Mouse (Mus musculus) limb, embryonic 14.5 days (tissue): ENCODE measurements around the gene Syngr1. TPM values are rescaled to one million over a fixed set of nuclear protein-coding genes. Genes with fewer than 3 reads are reported as not detected.

Source experiments
- ATAC-seq: fragments of 200-750 bp; cut with Nextera tagmentation; 2 replicates; pipeline ENCODE4 v1.8.0; 2017; ENCODE audit warnings: low read depth, moderate number of reproducible peaks, moderate TSS enrichment; ENCODE audit not compliant: low FRiP score
- DNase-seq: peaks from one replicate; pipeline ENCODE4 v3.0.0-alpha.2; 2015; ENCODE audit warnings: low spot score
- H3K27ac ChIP-seq: fragments of 300-500 bp; sonication (generic); replicated peaks from 2 replicates; pipeline ENCODE4 v1.5.1; 2014; ENCODE audit warnings: low read depth, mild to moderate bottlenecking, low read length, moderate library complexity, mixed read lengths
- H3K27me3 ChIP-seq: fragments of 300-500 bp; sonication (generic); 2 replicates; pipeline ENCODE4 v1.6.1; 2014; ENCODE audit warnings: low read length, mixed read lengths; ENCODE audit not compliant: control insufficient read depth, insufficient read depth
- H3K36me3 ChIP-seq: fragments of 300-500 bp; sonication (generic); 2 replicates; pipeline ENCODE4 v1.6.1; 2014; ENCODE audit warnings: mild to moderate bottlenecking, low read length, moderate library complexity, mixed read lengths; ENCODE audit not compliant: control insufficient read depth, insufficient read depth
- H3K4me1 ChIP-seq: fragments of 300-500 bp; sonication (generic); 2 replicates; pipeline ENCODE4 v1.6.1; 2014; ENCODE audit warnings: antibody characterized with exemption, low read length, mixed read lengths; ENCODE audit not compliant: control insufficient read depth, insufficient read depth
- H3K4me2 ChIP-seq: fragments of 300-500 bp; sonication (generic); replicated peaks from 2 replicates; pipeline ENCODE4 v1.6.1; 2014; ENCODE audit warnings: low read depth, mild to moderate bottlenecking, low read length, moderate library complexity; ENCODE audit not compliant: severe bottlenecking
- H3K4me3 ChIP-seq: fragments of 300-500 bp; sonication (generic); replicated peaks from 2 replicates; pipeline ENCODE4 v1.5.1; 2014; ENCODE audit warnings: low read length
- H3K9ac ChIP-seq: fragments of 300-500 bp; sonication (generic); 2 replicates; pipeline ENCODE4 v1.6.1; 2014; ENCODE audit warnings: mild to moderate bottlenecking, low read depth, low read length, moderate library complexity; ENCODE audit not compliant: severe bottlenecking
- H3K9me3 ChIP-seq: fragments of 300-500 bp; sonication (generic); 2 replicates; pipeline ENCODE4 v1.6.1; 2016; ENCODE audit warnings: low read length; ENCODE audit not compliant: control insufficient read depth
- POLR2A ChIP-seq: fragments of 200-500 bp; IDR thresholded peaks from 2 replicates; pipeline ENCODE4 v1.8.0; 2012; ENCODE audit warnings: inconsistent platforms, mild to moderate bottlenecking, moderate library complexity, borderline replicate concordance; ENCODE audit not compliant: insufficient read depth, insufficient read length; ENCODE audit errors: extremely low read depth
- WGBS: fragments of 180-500 bp; shearing (Covaris S2); extraction: QIAGEN DNeasy Blood & Tissue Kit; methylation state at CpG from one replicate; pipeline ENCODE4 v1.1.7; 2014; 5-methylcytosine and 5-hydroxymethylcytosine counted together
- polyA plus RNA-seq, 2 experiments: library from polyadenylated mRNA; depleted of rRNA in 1 of 2; stranded (reverse) in 1 of 2; unstranded in 1 of 2; fragments of >200 nt; fragmentation: Nextera tagmentation in 1 of 2; extraction: Ambion mirVana in 1 of 2; gene quantifications; 2 replicates each; pipeline versions ENCODE4 v1.2.1 to v1.2.3; 2012 to 2014

The Syngr1 gene
- polyA plus RNA-seq, 2 experiments, result 10.8 to 11.5 TPM

GRCm38 (mm10) chr15:80070095-80070644 lies 21.0 kb upstream of the Syngr1 start:
- WGBS, result 50% methylated on average over 8 of the region's 8 CpGs

DNA sequence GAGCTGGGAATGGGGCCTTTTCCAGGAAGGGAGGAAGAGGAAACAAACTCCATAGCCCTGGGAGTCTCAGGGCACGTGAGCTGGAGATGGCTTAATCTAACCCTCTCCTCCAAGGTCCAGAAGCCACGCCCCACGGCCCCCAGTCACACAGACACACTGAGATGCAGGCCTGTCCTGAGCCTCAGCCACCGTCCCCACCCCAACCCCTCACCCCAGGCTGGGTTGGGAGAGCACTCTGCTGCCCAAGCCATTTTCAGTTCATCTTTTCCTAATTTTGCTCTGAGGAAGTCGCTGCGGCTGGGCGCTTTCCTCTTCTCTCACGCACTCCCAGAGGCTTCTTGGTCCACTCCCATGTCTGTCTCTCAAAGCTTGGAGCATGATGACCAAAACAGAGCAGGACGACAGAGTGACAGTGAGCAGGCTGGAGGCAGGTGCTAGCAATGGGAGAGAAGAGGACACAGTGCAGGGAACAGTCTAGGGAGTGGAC lies 19.1 kb upstream of the Syngr1 start:
- Histone ChIP-seq H3K27ac (no peak overlapping the region), H3K9ac (no peak overlapping the region; the same call in 1 of the 2 replicates)

More at GRCm38 (mm10) chr15:80070095-80070644, 21.0 kb upstream of the Syngr1 start:
- no peak overlapping the region for H3K4me2 ChIP-seq
- H3K27me3 ChIP-seq, result no peaks in the 10 kb centered on the region
- no peak overlapping the region for H3K27ac ChIP-seq
- H3K4me3 ChIP-seq, result no peak overlapping the region
- no peak for ATAC-seq
- no peaks in the 10 kb centered on the region for H3K36me3 ChIP-seq
- no peak overlapping the region for H3K9ac ChIP-seq
- no peak for DNase-seq
- H3K9me3 ChIP-seq, result no peaks in the 10 kb centered on the region
- H3K4me1 ChIP-seq, result no peaks in the 10 kb centered on the region
- no peak for TF ChIP-seq POLR2A

DNA sequence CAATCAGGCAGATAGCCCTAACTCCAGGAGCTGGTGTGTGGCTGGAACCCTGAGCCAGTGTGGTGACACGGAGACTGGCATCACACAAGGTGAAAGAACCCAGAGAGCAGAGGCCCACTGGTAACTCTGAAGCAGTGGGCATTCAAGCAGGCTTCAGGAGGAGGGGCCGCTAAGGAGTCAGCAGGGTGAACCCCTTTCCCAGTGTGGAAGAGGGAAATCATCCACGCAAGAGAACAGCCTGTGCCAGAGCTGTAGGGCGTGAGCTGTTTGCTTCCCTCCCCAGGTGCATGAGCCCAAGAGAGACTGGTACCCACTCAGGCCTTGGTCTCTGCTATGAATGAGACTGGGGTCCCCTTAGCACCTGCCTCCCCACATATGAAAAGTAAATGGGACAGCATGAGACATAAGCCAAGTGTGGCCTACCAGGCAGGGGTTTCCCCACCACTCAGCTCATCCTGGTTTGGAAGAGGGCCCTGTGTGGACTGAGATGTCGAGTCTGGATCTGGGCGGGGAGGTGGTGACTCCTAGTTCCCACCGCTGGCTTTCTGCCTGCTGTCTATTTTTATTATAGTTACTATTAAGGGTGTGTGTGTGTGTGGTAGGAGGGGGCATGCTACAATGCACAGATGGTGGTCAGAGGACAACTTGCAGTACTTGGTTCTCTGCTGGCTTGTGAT lies 18.4 kb upstream of the Syngr1 start:
- Histone ChIP-seq H3K4me3 (no peak overlapping the region), H3K9ac (no peak overlapping the region; the same call in 1 of the 2 replicates), H3K36me3 (peaks cover 16% of the 10 kb centered on the region), H3K27ac (no peak overlapping the region), H3K27me3 (no peaks in the 10 kb centered on the region), H3K4me1 (no peaks in the 10 kb centered on the region), H3K9me3 (no peaks in the 10 kb centered on the region), H3K4me2 (no peak overlapping the region)
- ATAC-seq, result no peak
- WGBS, result 79% methylated on average over 7 of the region's 7 CpGs
- DNase-seq, result no peak
- no peak for TF ChIP-seq POLR2A

More for the DNA sequence above, 19.1 kb upstream of the Syngr1 start:
- TF ChIP-seq POLR2A, result no peak
- Histone ChIP-seq H3K4me1 (no peaks in the 10 kb centered on the region), H3K4me3 (no peak overlapping the region), H3K27me3 (no peaks in the 10 kb centered on the region), H3K36me3 (peaks cover 9% of the 10 kb centered on the region), H3K9me3 (no peaks in the 10 kb centered on the region), H3K4me2 (no peak overlapping the region)
- 47% methylated on average over 9 of the region's 9 CpGs for WGBS
- ATAC-seq (no peak), DNase-seq (no peak)

- no peak for TF ChIP-seq POLR2A
- no peaks in the 10 kb centered on the region for H3K4me1 ChIP-seq
- WGBS, result 95% methylated on average over 1 of the region's 1 CpGs
- H3K9me3 ChIP-seq, result no peaks in the 10 kb centered on the region
- no peak overlapping the region for H3K27ac ChIP-seq
- peaks cover 22% of the 10 kb centered on the region for H3K36me3 ChIP-seq
- no peaks in the 10 kb centered on the region for H3K27me3 ChIP-seq
- H3K9ac ChIP-seq, result no peak overlapping the region
- DNase-seq, result no peak
- no peak overlapping the region for H3K4me2 ChIP-seq
- no peak for ATAC-seq
- no peak overlapping the region for H3K4me3 ChIP-seq
Observed at GRCm38 (mm10) chr15:80073256-80073621, 17.9 kb upstream of the Syngr1 start.

DNA sequence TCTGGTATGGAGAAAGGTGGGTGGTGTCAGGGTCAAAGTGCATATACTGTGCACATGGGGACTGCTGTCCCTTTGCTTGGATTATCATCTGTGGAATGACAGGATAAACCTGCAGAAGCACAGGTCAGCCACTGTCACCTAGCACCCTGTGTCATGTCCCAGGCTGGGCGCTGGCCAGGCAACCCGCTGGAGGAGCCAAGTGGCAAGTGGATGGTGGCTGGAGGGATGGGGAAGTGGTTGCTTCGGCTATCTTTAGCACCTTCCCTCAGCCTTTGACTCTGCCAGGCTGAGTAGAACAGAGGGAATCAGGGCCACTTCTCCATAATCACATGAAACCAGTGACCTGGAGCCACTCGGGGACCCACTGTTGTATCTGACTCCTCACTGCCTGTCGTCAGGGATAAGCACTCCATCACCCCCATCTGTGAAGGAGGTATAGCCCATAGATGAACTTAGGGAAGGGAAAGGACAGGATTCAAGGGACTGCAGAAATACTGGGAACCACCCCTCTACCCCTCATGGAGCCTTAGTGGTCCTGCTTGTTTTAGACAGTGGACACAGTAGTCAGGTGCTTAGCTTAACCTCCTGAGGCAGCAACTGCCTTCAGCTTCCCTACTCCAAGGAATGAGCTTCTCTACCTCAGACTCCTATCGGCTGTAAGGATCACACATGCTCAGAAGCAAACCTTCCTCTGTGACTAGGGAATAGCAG lies 16.3 kb upstream of the Syngr1 start:
- Histone ChIP-seq H3K4me3 (no peak overlapping the region), H3K27ac (no peak overlapping the region), H3K27me3 (no peaks in the 10 kb centered on the region), H3K36me3 (peaks cover 37% of the 10 kb centered on the region), H3K4me2 (no peak overlapping the region), H3K9me3 (no peaks in the 10 kb centered on the region), H3K9ac (no peak overlapping the region), H3K4me1 (no peaks in the 10 kb centered on the region)
- ATAC-seq, result no peak
- no peak for DNase-seq
- no peak for TF ChIP-seq POLR2A
- 61% methylated on average over 6 of the region's 6 CpGs for WGBS
